Mouse (Mus musculus) right cerebral cortex, adult 18-20 months (tissue): ENCODE results near the gene Trmt1l.
A peak's percentile ranks its signal among the peaks of the same experiment; 100 is the strongest.
"Not testable (repeated sequence)": the region's sequence is repeated elsewhere in the genome, so short reads cannot be mapped to it uniquely, and the experiment has no call there.

Experiments used
- DNase-seq: peaks from one replicate; pipeline ENCODE4 v3.0.0; 2022; ENCODE audit warnings: mixed read lengths

Gene Trmt1l

GRCm38 (mm10) chr1:151428263-151429221 is at the start of gene Trmt1l, which contains the start of gene Swt1:
Trmt1l (plus strand) TSS chr1:151428542.
Swt1 (minus strand) TSS chr1:151428455.
- peak; percentile 99 for DNase-seq

- no peak for DNase-seq
These were observed 38.3 kb upstream of the Trmt1l start for GRCm38 (mm10) chr1:151390029-151390428.

- no peak for DNase-seq
These were observed 18.5 kb upstream of the Trmt1l start for GRCm38 (mm10) chr1:151409827-151410226.

GRCm38 (mm10) chr1:151422178-151422577 is 6.2 kb upstream of the Trmt1l start:
- no peak for DNase-seq

- DNase-seq = no peak
These were observed 1.3 kb upstream of the Trmt1l start for GRCm38 (mm10) chr1:151426947-151427600.

- DNase-seq = no peak
These were observed 467 bp upstream of the Trmt1l start for GRCm38 (mm10) chr1:151427888-151428262.

GRCm38 (mm10) chr1:151429316-151429715 is 974 bp downstream of the Trmt1l start:
- no peak for DNase-seq

- no peak for DNase-seq
These were observed 7.1 kb downstream of the Trmt1l start for GRCm38 (mm10) chr1:151435431-151435830.

GRCm38 (mm10) chr1:151449866-151450265 is 21.5 kb downstream of the Trmt1l start:
- DNase-seq = no peak

GRCm38 (mm10) chr1:151450851-151451250 is 22.5 kb downstream of the Trmt1l start:
- DNase-seq = no peak

GRCm38 (mm10) chr1:151451946-151452345 is 23.6 kb downstream of the Trmt1l start:
- no peak for DNase-seq

- DNase-seq = no peak
These were observed 28.7 kb downstream of the Trmt1l start for GRCm38 (mm10) chr1:151457087-151457486.

- DNase-seq = no peak
These were observed 32.9 kb downstream of the Trmt1l start for GRCm38 (mm10) chr1:151461265-151461664.

GRCm38 (mm10) chr1:151464914-151465313 is 36.6 kb downstream of the Trmt1l start:
- DNase-seq = no peak

GRCm38 (mm10) chr1:151466571-151466970 is 38.2 kb downstream of the Trmt1l start:
- DNase-seq = no peak

- DNase-seq = no peak
These were observed 43.1 kb downstream of the Trmt1l start for GRCm38 (mm10) chr1:151471429-151471828.

GRCm38 (mm10) chr1:151472386-151472785 is 44.0 kb downstream of the Trmt1l start:
- not testable (repeated sequence) for DNase-seq

GRCm38 (mm10) chr1:151482497-151482896 is 54.2 kb downstream of the Trmt1l start:
- DNase-seq = no peak

- DNase-seq = peak; percentile 25
These were observed 55.2 kb downstream of the Trmt1l start for GRCm38 (mm10) chr1:151483568-151483967.

- DNase-seq = no peak
These were observed 56.4 kb downstream of the Trmt1l start for GRCm38 (mm10) chr1:151484754-151485153.

- DNase-seq = no peak
These were observed 61.5 kb downstream of the Trmt1l start for GRCm38 (mm10) chr1:151489806-151490205.

GRCm38 (mm10) chr1:151492419-151492818 is 64.1 kb downstream of the Trmt1l start:
- DNase-seq = no peak

- no peak for DNase-seq
These were observed 65.5 kb downstream of the Trmt1l start for GRCm38 (mm10) chr1:151493826-151494225.

GRCm38 (mm10) chr1:151494711-151495110 is 66.4 kb downstream of the Trmt1l start:
- no peak for DNase-seq
